Mouse (Mus musculus) limb, embryonic 14.5 days (tissue): ENCODE data around the gene Grk5. TPM values are rescaled to one million over a fixed set of nuclear protein-coding genes. Genes with fewer than 3 reads are reported as not detected.
A peak's percentile ranks its signal among the peaks of the same experiment; 100 is the strongest.

Experiments
- ATAC-seq: fragments of 200-750 bp; cut with Nextera tagmentation; 2 replicates; pipeline ENCODE4 v1.8.0; 2017; ENCODE audit warnings: low read depth, moderate number of reproducible peaks, moderate TSS enrichment; ENCODE audit not compliant: low FRiP score
- DNase-seq: peaks from one replicate; pipeline ENCODE4 v3.0.0-alpha.2; 2015; ENCODE audit warnings: low spot score
- H3K27ac ChIP-seq: fragments of 300-500 bp; sonication (generic); replicated peaks from 2 replicates; pipeline ENCODE4 v1.5.1; 2014; ENCODE audit warnings: low read depth, mild to moderate bottlenecking, low read length, moderate library complexity, mixed read lengths
- H3K27me3 ChIP-seq: fragments of 300-500 bp; sonication (generic); 2 replicates; pipeline ENCODE4 v1.6.1; 2014; ENCODE audit warnings: low read length, mixed read lengths; ENCODE audit not compliant: control insufficient read depth, insufficient read depth
- H3K36me3 ChIP-seq: fragments of 300-500 bp; sonication (generic); 2 replicates; pipeline ENCODE4 v1.6.1; 2014; ENCODE audit warnings: mild to moderate bottlenecking, low read length, moderate library complexity, mixed read lengths; ENCODE audit not compliant: control insufficient read depth, insufficient read depth
- H3K4me1 ChIP-seq: fragments of 300-500 bp; sonication (generic); 2 replicates; pipeline ENCODE4 v1.6.1; 2014; ENCODE audit warnings: antibody characterized with exemption, low read length, mixed read lengths; ENCODE audit not compliant: control insufficient read depth, insufficient read depth
- H3K4me2 ChIP-seq: fragments of 300-500 bp; sonication (generic); replicated peaks from 2 replicates; pipeline ENCODE4 v1.6.1; 2014; ENCODE audit warnings: low read depth, mild to moderate bottlenecking, low read length, moderate library complexity; ENCODE audit not compliant: severe bottlenecking
- H3K4me3 ChIP-seq: fragments of 300-500 bp; sonication (generic); replicated peaks from 2 replicates; pipeline ENCODE4 v1.5.1; 2014; ENCODE audit warnings: low read length
- H3K9ac ChIP-seq: fragments of 300-500 bp; sonication (generic); 2 replicates; pipeline ENCODE4 v1.6.1; 2014; ENCODE audit warnings: mild to moderate bottlenecking, low read depth, low read length, moderate library complexity; ENCODE audit not compliant: severe bottlenecking
- H3K9me3 ChIP-seq: fragments of 300-500 bp; sonication (generic); 2 replicates; pipeline ENCODE4 v1.6.1; 2016; ENCODE audit warnings: low read length; ENCODE audit not compliant: control insufficient read depth
- POLR2A ChIP-seq: fragments of 200-500 bp; IDR thresholded peaks from 2 replicates; pipeline ENCODE4 v1.8.0; 2012; ENCODE audit warnings: inconsistent platforms, mild to moderate bottlenecking, moderate library complexity, borderline replicate concordance; ENCODE audit not compliant: insufficient read depth, insufficient read length; ENCODE audit errors: extremely low read depth
- whole genome bisulfite sequencing: fragments of 180-500 bp; shearing (Covaris S2); extraction: QIAGEN DNeasy Blood & Tissue Kit; methylation state at CpG from one replicate; pipeline ENCODE4 v1.1.7; 2014; 5-methylcytosine and 5-hydroxymethylcytosine counted together
- polyA plus RNA-seq, 2 experiments: library from polyadenylated mRNA; depleted of rRNA in 1 of 2; stranded (reverse) in 1 of 2; unstranded in 1 of 2; fragments of >200 nt; fragmentation: Nextera tagmentation in 1 of 2; extraction: Ambion mirVana in 1 of 2; gene quantifications; 2 replicates each; pipeline versions ENCODE4 v1.2.1 to v1.2.3; 2012 to 2014

Grk5 gene
- polyA plus RNA-seq, 2 experiments, result 3.2 to 3.8 TPM

- Histone ChIP-seq H3K4me3 (no peak overlapping the region), H3K4me1 (peaks cover 9% of the 10 kb centered on the region; the same call in 1 of the 2 replicates), H3K36me3 (no peaks in the 10 kb centered on the region), H3K4me2 (peak overlapping the region; percentile 75), H3K27ac (no peak overlapping the region), H3K27me3 (no peaks in the 10 kb centered on the region), H3K9me3 (no peaks in the 10 kb centered on the region), H3K9ac (no peak overlapping the region)
- ATAC-seq (no peak), DNase-seq (peak; percentile 21)
- 36% methylated on average over 1 of the region's 1 CpGs for WGBS
- TF ChIP-seq POLR2A, result no peak
Observed at GRCm38 (mm10) chr19:60891934-60892547, 2.5 kb downstream of the Grk5 start.

- H3K4me3 ChIP-seq, result no peak overlapping the region
- TF ChIP-seq POLR2A, result no peak
- no peaks in the 10 kb centered on the region for H3K36me3 ChIP-seq
- no peaks in the 10 kb centered on the region for H3K27me3 ChIP-seq
- H3K4me1 ChIP-seq, result peaks cover 6% of the 10 kb centered on the region; the same call in 1 of the 2 replicates
- DNase-seq (no peak), ATAC-seq (no peak)
- H3K27ac ChIP-seq, result no peak overlapping the region
- no peak overlapping the region for H3K9ac ChIP-seq
- WGBS, result 43% methylated on average over 3 of the region's 3 CpGs
- H3K4me2 ChIP-seq, result no peak overlapping the region
- no peaks in the 10 kb centered on the region for H3K9me3 ChIP-seq
Observed at GRCm38 (mm10) chr19:60895251-60895880, 5.8 kb downstream of the Grk5 start.

GRCm38 (mm10) chr19:60903139-60903538 lies 13.6 kb downstream of the Grk5 start:
- no peak overlapping the region for H3K4me3 ChIP-seq
- no peaks in the 10 kb centered on the region for H3K9me3 ChIP-seq
- TF ChIP-seq POLR2A, result no peak
- no peaks in the 10 kb centered on the region for H3K36me3 ChIP-seq
- H3K9ac ChIP-seq, result no peak overlapping the region
- no peaks in the 10 kb centered on the region for H3K27me3 ChIP-seq
- H3K4me1 ChIP-seq, result no peaks in the 10 kb centered on the region
- DNase-seq (no peak), ATAC-seq (no peak)
- no peak overlapping the region for H3K27ac ChIP-seq
- 78% methylated on average over 1 of the region's 1 CpGs for WGBS
- no peak overlapping the region for H3K4me2 ChIP-seq

GRCm38 (mm10) chr19:60903971-60904370 lies 14.4 kb downstream of the Grk5 start:
- Histone ChIP-seq H3K4me3 (no peak overlapping the region), H3K36me3 (no peaks in the 10 kb centered on the region; the same call in 1 of the 2 replicates), H3K4me2 (no peak overlapping the region), H3K27ac (no peak overlapping the region), H3K9ac (no peak overlapping the region), H3K4me1 (no peaks in the 10 kb centered on the region), H3K9me3 (no peaks in the 10 kb centered on the region), H3K27me3 (no peaks in the 10 kb centered on the region)
- WGBS, result 81% methylated on average over 1 of the region's 1 CpGs
- TF ChIP-seq POLR2A, result no peak
- ATAC-seq, result no peak
- DNase-seq, result no peak

GRCm38 (mm10) chr19:60905477-60905876 lies 15.9 kb downstream of the Grk5 start:
- WGBS, result 91% methylated on average over 5 of the region's 5 CpGs
- Histone ChIP-seq H3K9me3 (no peaks in the 10 kb centered on the region), H3K4me3 (no peak overlapping the region), H3K4me1 (no peaks in the 10 kb centered on the region), H3K9ac (no peak overlapping the region), H3K36me3 (no peaks in the 10 kb centered on the region; the same call in 1 of the 2 replicates), H3K27ac (no peak overlapping the region), H3K4me2 (no peak overlapping the region), H3K27me3 (no peaks in the 10 kb centered on the region)
- ATAC-seq (no peak), DNase-seq (no peak)
- no peak for TF ChIP-seq POLR2A

- Histone ChIP-seq H3K9me3 (no peaks in the 10 kb centered on the region), H3K36me3 (no peaks in the 10 kb centered on the region; the same call in 1 of the 2 replicates), H3K4me1 (no peaks in the 10 kb centered on the region), H3K27ac (no peak overlapping the region), H3K27me3 (no peaks in the 10 kb centered on the region), H3K9ac (no peak overlapping the region), H3K4me3 (no peak overlapping the region), H3K4me2 (no peak overlapping the region)
- ATAC-seq (no peak), DNase-seq (no peak)
- no peak for TF ChIP-seq POLR2A
Observed at GRCm38 (mm10) chr19:60910304-60910703, 20.8 kb downstream of the Grk5 start.
